Mouse (Mus musculus): ENCODE measurements at regions not wholly inside any gene's neighbourhood (a gene's known extent, or its start where the extent isn't known, plus 50 kb on each side); places are given as distances from the start of the nearest gene placed in this dataset.

- TF ChIP-seq POLR2A (IDR thresholded peaks at IDR 0.05; ENCODE audit: borderline replicate concordance, insufficient read depth, low read length) (no peak), CTCF (IDR thresholded peaks at IDR 0.05; ENCODE audit: borderline replicate concordance, insufficient read depth, low read depth, low read length) (no peak)
Measured at GRCm38 (mm10) chr15:22351502-22351901, 197.3 kb upstream of the Cdh18 start.

Data from cerebellum, adult 2 months (tissue).